Mouse (Mus musculus) limb, embryonic 14.5 days (tissue): Measurements from ENCODE around the gene Ppia. TPM values are rescaled to one million over a fixed set of nuclear protein-coding genes. Genes with fewer than 3 reads are reported as not detected.

Experiments
- ATAC-seq: fragments of 200-750 bp; cut with Nextera tagmentation; 2 replicates; pipeline ENCODE4 v1.8.0; 2017; ENCODE audit warnings: low read depth, moderate number of reproducible peaks, moderate TSS enrichment; ENCODE audit not compliant: low FRiP score
- DNase-seq: peaks from one replicate; pipeline ENCODE4 v3.0.0-alpha.2; 2015; ENCODE audit warnings: low spot score
- H3K27ac ChIP-seq: fragments of 300-500 bp; sonication (generic); replicated peaks from 2 replicates; pipeline ENCODE4 v1.5.1; 2014; ENCODE audit warnings: low read depth, mild to moderate bottlenecking, low read length, moderate library complexity, mixed read lengths
- H3K27me3 ChIP-seq: fragments of 300-500 bp; sonication (generic); 2 replicates; pipeline ENCODE4 v1.6.1; 2014; ENCODE audit warnings: low read length, mixed read lengths; ENCODE audit not compliant: control insufficient read depth, insufficient read depth
- H3K36me3 ChIP-seq: fragments of 300-500 bp; sonication (generic); 2 replicates; pipeline ENCODE4 v1.6.1; 2014; ENCODE audit warnings: mild to moderate bottlenecking, low read length, moderate library complexity, mixed read lengths; ENCODE audit not compliant: control insufficient read depth, insufficient read depth
- H3K4me1 ChIP-seq: fragments of 300-500 bp; sonication (generic); 2 replicates; pipeline ENCODE4 v1.6.1; 2014; ENCODE audit warnings: antibody characterized with exemption, low read length, mixed read lengths; ENCODE audit not compliant: control insufficient read depth, insufficient read depth
- H3K4me2 ChIP-seq: fragments of 300-500 bp; sonication (generic); replicated peaks from 2 replicates; pipeline ENCODE4 v1.6.1; 2014; ENCODE audit warnings: low read depth, mild to moderate bottlenecking, low read length, moderate library complexity; ENCODE audit not compliant: severe bottlenecking
- H3K4me3 ChIP-seq: fragments of 300-500 bp; sonication (generic); replicated peaks from 2 replicates; pipeline ENCODE4 v1.5.1; 2014; ENCODE audit warnings: low read length
- H3K9ac ChIP-seq: fragments of 300-500 bp; sonication (generic); 2 replicates; pipeline ENCODE4 v1.6.1; 2014; ENCODE audit warnings: mild to moderate bottlenecking, low read depth, low read length, moderate library complexity; ENCODE audit not compliant: severe bottlenecking
- H3K9me3 ChIP-seq: fragments of 300-500 bp; sonication (generic); 2 replicates; pipeline ENCODE4 v1.6.1; 2016; ENCODE audit warnings: low read length; ENCODE audit not compliant: control insufficient read depth
- POLR2A ChIP-seq: fragments of 200-500 bp; IDR thresholded peaks from 2 replicates; pipeline ENCODE4 v1.8.0; 2012; ENCODE audit warnings: inconsistent platforms, mild to moderate bottlenecking, moderate library complexity, borderline replicate concordance; ENCODE audit not compliant: insufficient read depth, insufficient read length; ENCODE audit errors: extremely low read depth
- WGBS: fragments of 180-500 bp; shearing (Covaris S2); extraction: QIAGEN DNeasy Blood & Tissue Kit; methylation state at CpG from one replicate; pipeline ENCODE4 v1.1.7; 2014; 5-methylcytosine and 5-hydroxymethylcytosine counted together
- polyA plus RNA-seq, 2 experiments: library from polyadenylated mRNA; depleted of rRNA in 1 of 2; stranded (reverse) in 1 of 2; unstranded in 1 of 2; fragments of >200 nt; fragmentation: Nextera tagmentation in 1 of 2; extraction: Ambion mirVana in 1 of 2; gene quantifications; 2 replicates each; pipeline versions ENCODE4 v1.2.1 to v1.2.3; 2012 to 2014

Gene Ppia
- polyA plus RNA-seq, 2 experiments: 3,384 to 4,744 TPM

DNA sequence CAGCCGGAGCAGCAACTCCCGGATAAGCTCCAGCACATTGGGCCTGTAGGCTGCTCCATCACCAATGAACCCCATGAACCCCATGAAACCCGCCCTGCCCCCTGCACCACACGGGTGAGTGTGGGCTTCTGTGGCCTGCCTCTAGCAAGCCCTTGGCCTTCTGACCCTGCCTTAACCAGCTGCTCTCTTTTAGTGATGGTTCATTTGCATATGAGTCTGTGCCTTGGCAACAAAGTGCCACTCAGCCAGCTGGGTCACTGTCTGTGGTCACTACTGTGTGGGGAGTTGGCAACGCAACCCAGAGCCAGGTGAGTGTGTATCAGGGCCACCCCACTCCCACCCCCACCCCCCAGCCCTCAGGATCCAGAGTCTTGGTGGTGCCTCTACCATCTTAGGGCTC lies 19.7 kb upstream of the Ppia start:
- Histone ChIP-seq H3K36me3 (peaks cover 76% of the 10 kb centered on the region), H3K4me1 (no peaks in the 10 kb centered on the region), H3K27ac (no peak overlapping the region), H3K9ac (no peak overlapping the region), H3K4me3 (no peak overlapping the region), H3K4me2 (no peak overlapping the region), H3K27me3 (no peaks in the 10 kb centered on the region), H3K9me3 (no peaks in the 10 kb centered on the region)
- 86% methylated on average over 5 of the region's 5 CpGs for WGBS
- DNase-seq (no peak), ATAC-seq (no peak)
- no peak for TF ChIP-seq POLR2A

DNA sequence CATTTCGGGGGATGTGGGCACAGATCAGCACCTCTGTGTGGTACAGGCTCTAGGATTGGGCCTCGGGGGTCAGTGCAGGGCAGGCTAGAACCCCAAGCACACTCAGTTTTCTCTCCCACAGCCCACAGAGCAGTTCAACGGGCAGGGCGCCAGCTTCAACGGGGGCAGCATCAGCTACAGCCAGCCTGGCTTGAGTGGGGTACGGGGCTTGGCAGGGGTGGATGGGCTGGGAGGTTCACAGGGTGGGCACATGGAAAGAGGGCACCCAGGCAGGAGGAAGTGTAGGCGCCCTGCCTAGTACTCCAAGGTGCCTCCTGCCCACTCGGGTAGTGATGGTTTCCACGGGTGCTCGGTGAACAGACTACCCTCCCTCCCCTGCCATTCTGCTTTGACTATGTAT lies 17.1 kb upstream of the Ppia start:
- Histone ChIP-seq H3K4me3 (no peak overlapping the region), H3K27me3 (no peaks in the 10 kb centered on the region), H3K36me3 (peaks cover 90% of the 10 kb centered on the region), H3K9ac (no peak overlapping the region), H3K27ac (no peak overlapping the region), H3K9me3 (no peaks in the 10 kb centered on the region), H3K4me2 (no peak overlapping the region), H3K4me1 (no peaks in the 10 kb centered on the region)
- 89% methylated on average over 10 of the region's 10 CpGs for WGBS
- DNase-seq (no peak), ATAC-seq (no peak)
- TF ChIP-seq POLR2A: no peak

DNA sequence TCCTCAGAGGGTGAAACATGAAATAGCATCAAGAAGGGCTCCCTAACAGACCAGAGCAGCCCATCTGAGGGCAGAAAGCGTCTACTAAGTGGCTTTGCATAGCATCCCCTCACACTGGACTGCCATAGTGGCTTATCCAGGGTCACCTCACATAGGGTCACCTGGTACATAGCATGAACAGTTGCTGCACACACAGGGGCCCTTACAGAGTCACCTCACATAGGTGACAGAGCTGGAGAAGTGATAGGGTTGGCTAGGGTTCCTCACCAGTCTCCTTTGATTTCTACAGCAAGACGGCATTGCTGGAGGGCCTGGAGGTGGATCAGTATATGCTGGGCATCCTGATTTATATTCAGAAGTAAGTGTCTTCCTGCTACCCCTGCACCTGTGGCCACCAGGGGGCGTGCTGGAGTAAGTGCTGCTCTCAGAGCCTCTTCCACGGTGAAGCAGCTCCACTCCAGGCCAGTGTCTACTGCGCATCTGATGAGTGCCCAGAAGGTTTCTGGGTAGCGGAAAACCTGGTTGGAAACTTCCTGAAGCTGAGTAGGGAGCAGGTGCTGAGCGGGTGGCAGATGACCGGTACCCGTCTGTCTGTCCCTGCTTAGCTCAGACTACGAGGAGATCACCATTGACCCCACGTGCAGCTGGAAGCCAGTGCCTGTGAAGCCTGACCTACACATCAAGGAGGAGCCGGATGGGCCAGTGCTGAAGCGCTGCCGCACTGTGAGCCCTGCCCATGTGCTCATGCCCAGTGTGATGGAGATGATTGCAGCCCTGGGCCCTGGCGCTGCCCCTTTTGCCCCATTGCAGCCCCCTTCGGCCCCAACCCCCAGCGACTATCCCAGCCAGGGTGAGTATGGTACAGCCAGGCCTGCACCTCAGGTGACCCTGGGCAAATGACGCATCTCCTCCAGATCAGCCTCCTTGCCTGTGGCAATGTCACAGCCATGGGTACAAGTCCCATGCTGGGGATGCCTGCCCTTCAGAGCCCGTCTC lies 12.4 kb upstream of the Ppia start:
- Histone ChIP-seq H3K27ac (no peak overlapping the region), H3K4me1 (peaks cover 29% of the 10 kb centered on the region), H3K4me2 (no peak overlapping the region), H3K9ac (no peak overlapping the region), H3K9me3 (no peaks in the 10 kb centered on the region), H3K36me3 (peaks cover 76% of the 10 kb centered on the region), H3K4me3 (no peak overlapping the region), H3K27me3 (no peaks in the 10 kb centered on the region)
- ATAC-seq (no peak), DNase-seq (no peak)
- no peak for TF ChIP-seq POLR2A
- 91% methylated on average over 19 of the region's 19 CpGs for WGBS

DNA sequence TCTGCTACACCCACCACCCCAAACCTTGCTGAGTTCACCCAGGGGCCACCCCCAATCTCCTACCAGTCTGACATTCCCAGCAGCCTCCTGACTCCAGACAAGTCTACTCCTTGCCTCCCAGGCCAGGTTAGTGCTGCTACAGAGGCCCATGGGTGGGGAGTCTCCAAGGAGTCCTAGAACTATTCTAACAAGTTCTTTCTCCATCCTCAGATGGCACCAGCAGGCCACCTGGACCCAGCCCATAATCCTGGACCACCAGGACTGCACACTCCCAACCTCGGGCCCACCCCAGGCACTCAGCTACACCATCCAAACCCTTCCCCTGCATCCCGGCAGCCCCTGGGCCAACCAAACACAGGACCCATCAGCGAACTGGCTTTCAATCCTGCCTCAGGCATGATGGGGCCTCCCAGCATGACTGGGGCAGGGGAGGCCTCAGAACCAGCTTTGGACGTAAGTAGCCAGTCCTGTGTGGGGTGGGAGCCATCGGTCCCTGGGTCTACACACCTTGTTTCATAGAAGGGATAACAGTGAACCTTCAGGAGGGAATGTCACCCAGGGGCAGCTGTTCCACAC lies 11.3 kb upstream of the Ppia start:
- DNase-seq: no peak
- Histone ChIP-seq H3K4me2 (no peak overlapping the region), H3K27ac (peak overlapping the region; percentile 90; the same call in 1 of the 2 replicates)

DNA sequence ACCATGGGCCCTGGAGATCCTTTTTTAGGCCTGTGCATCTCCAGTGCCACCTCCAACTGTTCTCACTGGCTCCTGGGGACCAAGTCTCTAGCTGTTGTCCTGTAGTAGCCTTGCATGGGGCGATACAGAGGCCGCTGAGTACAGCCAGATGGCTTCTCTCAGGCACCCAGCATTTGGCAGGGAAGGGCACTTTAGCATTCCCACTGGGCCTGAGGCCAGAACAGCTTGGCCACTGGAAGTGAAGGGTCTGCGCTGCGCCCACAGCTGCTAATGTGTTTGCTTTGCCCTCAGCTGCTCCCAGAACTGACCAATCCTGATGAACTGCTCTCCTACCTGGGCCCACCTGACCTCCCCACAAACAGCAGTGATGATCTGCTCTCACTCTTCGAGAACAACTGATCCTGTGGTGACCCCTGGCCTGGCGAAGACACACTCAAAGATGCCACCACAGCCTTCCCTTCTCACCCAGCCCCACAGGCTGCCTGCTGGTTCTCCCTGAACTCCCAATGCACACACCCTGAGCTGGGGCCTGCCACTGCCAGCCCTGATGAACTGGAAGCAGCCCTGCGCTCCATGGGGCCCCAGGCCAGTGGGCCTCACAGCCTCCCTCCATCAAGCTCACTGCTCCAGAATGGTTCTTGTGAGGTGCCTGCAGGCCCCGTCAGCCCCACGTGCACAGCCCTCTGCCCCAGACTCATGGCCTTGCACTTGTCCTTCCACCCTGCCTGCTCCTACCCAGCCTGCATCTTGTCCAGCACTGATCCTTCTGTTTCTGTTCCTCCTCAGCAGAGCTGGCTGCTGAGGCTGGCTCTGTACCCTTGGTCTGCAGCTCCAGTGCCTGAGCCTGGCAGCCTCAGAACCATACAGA lies 10.3 kb upstream of the Ppia start:
- Histone ChIP-seq H3K9ac (peak overlapping the region; percentile 21; the same call in 1 of the 2 replicates), H3K4me3 (no peak overlapping the region), H3K27me3 (no peaks in the 10 kb centered on the region), H3K4me1 (peaks cover 29% of the 10 kb centered on the region), H3K36me3 (peaks cover 55% of the 10 kb centered on the region), H3K4me2 (no peak overlapping the region; the same call in 1 of the 2 replicates), H3K9me3 (no peaks in the 10 kb centered on the region), H3K27ac (peak overlapping the region; percentile 90)
- no peak for ATAC-seq
- no peak for DNase-seq
- WGBS: 84% methylated on average over 9 of the region's 9 CpGs
- TF ChIP-seq POLR2A: no peak

More for the DNA sequence above, 11.3 kb upstream of the Ppia start:
- peaks cover 65% of the 10 kb centered on the region for H3K36me3 ChIP-seq
- no peak overlapping the region for H3K4me3 ChIP-seq
- H3K9me3 ChIP-seq: no peaks in the 10 kb centered on the region
- no peak for TF ChIP-seq POLR2A
- H3K27me3 ChIP-seq: no peaks in the 10 kb centered on the region
- H3K4me1 ChIP-seq: peaks cover 29% of the 10 kb centered on the region
- 83% methylated on average over 5 of the region's 5 CpGs for WGBS
- no peak overlapping the region for H3K9ac ChIP-seq
- ATAC-seq: no peak
